Mouse (Mus musculus): ENCODE measurements around the gene Epha10. TPM values are rescaled to one million over a fixed set of nuclear protein-coding genes. Genes with fewer than 3 reads are reported as not detected.

Gene Epha10
- not detected for total RNA-seq (2021)

GRCm38 (mm10) chr4:124880599-124880998 is at the start of gene Epha10:
Gene Epha10 (plus strand): TSS chr4:124880899.
- DNase-seq: no peak

GRCm38 (mm10) chr4:124832796-124833195 is 47.9 kb upstream of the Epha10 start:
- DNase-seq: no peak

GRCm38 (mm10) chr4:124838035-124838700 is 42.5 kb upstream of the Epha10 start:
- DNase-seq: no peak

- DNase-seq: no peak
Observed at GRCm38 (mm10) chr4:124840998-124841397, 39.7 kb upstream of the Epha10 start.

GRCm38 (mm10) chr4:124843493-124843892 is 37.2 kb upstream of the Epha10 start:
- peak; percentile 53 for DNase-seq

- peak; percentile 90 for DNase-seq
Observed at GRCm38 (mm10) chr4:124847573-124847972, 33.1 kb upstream of the Epha10 start.

- peak; percentile 62 for DNase-seq
Observed at GRCm38 (mm10) chr4:124849631-124850260, 31.0 kb upstream of the Epha10 start.

- DNase-seq: peak; percentile 96
Observed at GRCm38 (mm10) chr4:124850261-124850913, 30.3 kb upstream of the Epha10 start, which contains the start of gene Yrdc. Gene Yrdc (plus strand): TSS chr4:124850679.

GRCm38 (mm10) chr4:124850933-124851658 is 29.6 kb upstream of the Epha10 start, which contains the start of gene 1110065P20Rik:
Gene 1110065P20Rik (minus strand): TSS chr4:124851196.
- peak; percentile 81 for DNase-seq

- no peak for DNase-seq
Observed at GRCm38 (mm10) chr4:124856294-124856693, 24.4 kb upstream of the Epha10 start.

- no peak for DNase-seq
Observed at GRCm38 (mm10) chr4:124858370-124858769, 22.3 kb upstream of the Epha10 start.

GRCm38 (mm10) chr4:124860446-124860845 is 20.3 kb upstream of the Epha10 start:
- DNase-seq: peak; percentile 89

GRCm38 (mm10) chr4:124861283-124862188 is 19.2 kb upstream of the Epha10 start, which contains the start of gene Maneal:
Gene Maneal (minus strand): TSS chr4:124862171.
- DNase-seq: no peak

- no peak for DNase-seq
Observed at GRCm38 (mm10) chr4:124872719-124873118, 8.0 kb upstream of the Epha10 start.

GRCm38 (mm10) chr4:124881341-124881908 is 726 bp downstream of the Epha10 start:
- no peak for DNase-seq

- DNase-seq: peak; percentile 68
Observed at GRCm38 (mm10) chr4:124882151-124882729, 1.5 kb downstream of the Epha10 start.

- DNase-seq: no peak
Observed at GRCm38 (mm10) chr4:124888702-124889101, 8.0 kb downstream of the Epha10 start.

- no peak for DNase-seq
Observed at GRCm38 (mm10) chr4:124889935-124890334, 9.2 kb downstream of the Epha10 start.

GRCm38 (mm10) chr4:124890831-124891230 is 10.1 kb downstream of the Epha10 start:
- DNase-seq: no peak

GRCm38 (mm10) chr4:124893769-124894168 is 13.1 kb downstream of the Epha10 start:
- DNase-seq: no peak

All from heart, postnatal 4 days (tissue).